Mouse (Mus musculus) ES-Bruce4 (cell line): ENCODE data around the gene Prkn.

Source experiments
- CTCF ChIP-seq: IDR thresholded peaks from one replicate; pipeline ENCODE4 v1.8.1; 2011; ENCODE audit warnings: low read depth, low read length
- EP300 ChIP-seq: IDR thresholded peaks from 2 replicates; pipeline ENCODE4 v1.6.1; 2011; ENCODE audit warnings: low read depth, low read length; ENCODE audit not compliant: insufficient read depth
- POLR2A ChIP-seq: IDR thresholded peaks from one replicate; pipeline ENCODE4 v1.8.1; 2011; ENCODE audit warnings: low read length; ENCODE audit not compliant: insufficient read depth

DNA sequence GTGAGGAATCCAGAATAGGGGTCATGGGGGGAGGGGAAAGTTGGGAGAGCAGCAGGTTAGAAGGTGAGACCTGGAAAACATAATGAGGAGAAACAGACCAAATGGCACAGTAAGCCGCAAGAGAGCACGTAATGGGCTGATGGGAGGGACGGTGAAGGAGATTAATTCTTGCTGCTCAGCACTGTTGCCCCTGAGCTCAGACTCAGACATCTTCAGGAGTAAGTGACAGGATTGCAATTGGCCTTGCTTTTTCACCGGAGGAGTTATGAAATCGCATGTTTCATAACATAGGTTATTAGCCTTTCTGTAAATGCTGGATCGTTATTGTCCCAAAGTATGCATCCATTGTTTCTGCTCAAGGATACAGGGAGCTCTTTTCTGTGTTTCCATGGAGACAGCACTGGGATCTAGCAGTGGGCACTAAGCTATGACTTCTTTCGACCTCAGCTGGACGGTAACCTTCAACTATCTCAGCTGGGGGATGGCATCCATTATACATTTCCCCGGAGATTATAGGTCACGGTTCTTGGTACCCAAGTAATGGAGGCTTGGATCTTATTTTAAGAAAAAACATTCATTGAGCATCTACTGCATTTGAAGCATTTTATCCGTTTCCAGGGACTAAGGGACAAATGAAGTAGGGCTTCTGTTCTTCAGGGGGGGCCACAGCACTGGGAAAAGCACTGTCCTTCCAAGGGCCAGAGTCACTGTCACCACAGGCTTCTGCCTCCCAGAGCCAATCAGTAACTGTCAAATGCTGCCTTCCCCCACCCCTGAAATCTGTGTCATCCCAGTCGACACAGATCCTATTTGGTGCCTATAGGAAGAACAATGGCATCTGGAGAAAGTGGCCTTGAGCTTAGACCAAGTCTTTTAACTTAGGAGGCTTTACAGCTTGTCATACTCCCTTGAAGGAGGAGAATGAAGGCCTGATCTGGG lies 890.7 kb downstream of the Prkn start:
- TF ChIP-seq CTCF (no peak), EP300 (no peak), POLR2A (no peak)
